Mouse (Mus musculus): Measurements from ENCODE around the gene Lck.

GRCm38 (mm10) chr4:129608426-129609025, 35.1 kb upstream of the Lck start:
- no peak for TF ChIP-seq TCF12 (IDR thresholded peaks at IDR 0.05; ENCODE audit: insufficient read depth, poor library complexity, severe bottlenecking)
- no peak for TF ChIP-seq POLR2A (IDR thresholded peaks at IDR 0.05; ENCODE audit: insufficient read length, low read depth)

Measured in myocyte (in vitro differentiated cells).